Mouse (Mus musculus): ENCODE measurements at regions not wholly inside any gene's neighbourhood (a gene's known extent, or its start where the extent isn't known, plus 50 kb on each side); places are given as distances from the start of the nearest gene placed in this dataset.

DNA sequence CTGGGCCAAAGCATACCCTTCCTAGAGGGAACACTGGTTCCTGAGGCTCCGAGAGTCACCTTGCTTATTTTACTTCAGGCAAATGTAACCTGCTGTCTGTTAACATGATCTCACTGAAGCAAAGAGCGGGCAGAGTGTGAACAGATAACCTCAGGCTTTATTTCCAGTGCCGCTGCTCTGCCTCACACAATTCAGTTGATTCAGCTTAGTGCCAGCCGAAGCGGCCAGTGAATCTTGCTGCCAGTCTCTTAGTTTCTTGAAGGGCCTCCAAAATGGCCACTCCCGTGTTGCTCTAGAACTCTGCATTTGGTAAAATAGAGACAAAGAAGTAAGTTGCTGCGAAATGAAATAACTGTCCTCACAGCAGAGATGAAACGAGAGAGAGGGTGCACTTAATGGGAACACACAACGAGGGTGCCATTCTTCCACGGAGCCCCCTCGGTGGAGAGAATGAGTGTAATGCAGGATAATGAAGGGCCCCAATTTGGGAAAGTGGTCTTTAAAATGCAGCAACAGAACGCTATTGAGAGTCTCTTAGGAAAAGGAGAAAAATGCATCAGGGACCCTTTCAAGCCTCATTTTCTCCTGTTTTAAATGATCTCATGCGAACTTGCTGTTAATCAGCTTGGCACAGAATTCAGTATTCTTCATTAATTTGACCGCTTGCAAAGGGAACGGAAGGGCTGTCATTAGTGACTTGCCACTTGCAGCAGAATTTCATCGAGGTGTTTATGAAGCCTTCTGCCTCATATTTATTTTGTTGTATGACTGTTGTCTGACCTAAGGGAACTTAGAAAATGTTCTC lies 81.2 kb upstream of the Mmadhc start:
- no peak for DNase-seq

DNA sequence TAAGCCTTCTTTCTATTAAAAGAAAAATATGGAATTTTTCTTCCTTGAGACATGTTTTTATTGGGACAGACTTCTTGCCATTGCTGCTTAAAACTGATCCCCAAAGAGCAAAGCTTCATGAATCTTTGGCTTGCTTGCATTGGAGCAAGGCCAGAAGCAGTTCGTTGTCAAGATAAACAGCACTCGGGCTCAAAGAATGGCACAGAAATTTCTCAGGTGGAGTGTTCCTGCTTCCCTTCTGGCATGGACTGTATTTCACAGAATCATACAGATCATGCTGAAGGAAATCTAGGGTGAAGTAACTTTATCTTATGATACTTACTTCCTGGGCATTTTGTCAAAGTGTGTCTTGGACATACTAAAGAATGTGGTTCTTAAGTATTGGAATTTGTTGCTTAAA lies 77.0 kb upstream of the Mmadhc start:
- DNase-seq: no peak

DNA sequence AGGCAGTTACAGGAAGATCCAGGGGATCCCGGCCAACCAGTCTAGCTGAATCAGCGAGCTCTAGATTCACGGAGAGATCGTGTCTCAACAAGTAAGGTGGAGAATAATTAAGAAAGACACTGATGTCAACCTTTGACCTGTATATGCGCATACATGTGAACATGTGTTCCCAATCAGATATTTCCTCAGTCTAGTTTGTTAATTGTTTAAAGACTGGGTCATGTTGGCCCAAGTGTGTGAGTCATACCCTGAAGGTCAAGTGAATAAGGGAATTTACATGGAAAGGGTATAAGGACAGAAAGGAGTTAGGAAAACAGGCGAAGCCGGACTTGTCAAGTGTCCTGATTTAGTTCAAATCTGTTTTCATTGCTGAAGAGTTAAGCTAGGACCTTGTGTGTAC lies 76.4 kb upstream of the Mmadhc start:
- no peak for DNase-seq

DNA sequence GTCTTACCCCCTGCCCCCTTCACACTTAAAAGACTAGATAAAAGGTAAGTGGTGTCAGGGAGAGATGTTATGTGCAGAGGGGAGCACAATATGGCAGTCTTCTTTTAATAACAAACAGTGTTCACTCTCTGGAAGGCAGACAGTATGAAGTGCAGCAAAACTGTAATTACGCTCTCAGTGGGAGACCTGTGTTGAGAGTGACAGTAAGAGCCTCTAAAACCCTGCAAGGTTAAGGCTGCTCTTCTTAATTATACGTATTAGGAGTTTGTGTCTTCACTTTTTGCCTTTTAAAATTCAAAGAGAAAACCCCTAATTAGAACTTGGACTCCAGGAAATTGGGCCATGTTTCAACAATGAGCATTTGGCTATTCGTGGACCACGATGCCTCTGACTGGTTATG lies 72.2 kb upstream of the Mmadhc start:
- no peak for DNase-seq

DNA sequence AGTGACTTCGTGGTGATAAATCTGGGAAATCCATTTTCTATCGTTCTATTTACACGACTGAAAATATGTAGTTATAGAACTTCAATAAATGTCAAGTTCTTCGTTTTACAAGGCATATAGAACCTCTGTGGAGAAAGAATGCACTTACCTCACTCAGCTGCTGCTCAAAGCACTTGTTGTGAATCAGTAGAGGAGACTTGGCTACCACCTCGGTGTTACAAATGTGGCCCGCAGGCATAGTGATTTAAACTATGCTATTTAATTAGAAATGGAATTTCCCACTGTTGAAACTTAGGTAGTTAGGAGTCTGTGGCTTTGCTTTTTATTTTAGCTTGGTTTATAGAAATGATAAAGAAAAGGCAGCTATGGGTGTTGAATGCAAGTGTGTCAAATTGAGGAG lies 71.8 kb upstream of the Mmadhc start:
- no peak for DNase-seq

DNA sequence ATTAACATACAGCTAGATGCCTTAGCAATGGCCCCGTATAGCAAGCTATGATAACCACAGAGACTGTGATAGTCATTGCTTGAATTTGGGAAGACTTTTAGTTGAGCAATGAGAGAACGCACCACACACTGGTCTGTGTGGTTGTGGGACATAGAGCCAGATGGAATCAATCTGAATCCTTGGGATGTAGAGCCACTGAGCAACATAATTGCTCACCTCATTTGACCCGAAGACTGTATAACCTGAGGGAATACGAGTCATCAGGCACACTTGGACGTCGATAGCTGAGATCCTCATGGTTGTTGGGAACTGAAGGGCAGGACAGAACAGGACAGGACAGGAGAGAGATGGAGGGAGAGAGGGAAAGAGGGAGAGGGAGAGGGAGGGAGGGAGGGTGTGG lies 68.6 kb upstream of the Mmadhc start:
- no peak for DNase-seq

DNA sequence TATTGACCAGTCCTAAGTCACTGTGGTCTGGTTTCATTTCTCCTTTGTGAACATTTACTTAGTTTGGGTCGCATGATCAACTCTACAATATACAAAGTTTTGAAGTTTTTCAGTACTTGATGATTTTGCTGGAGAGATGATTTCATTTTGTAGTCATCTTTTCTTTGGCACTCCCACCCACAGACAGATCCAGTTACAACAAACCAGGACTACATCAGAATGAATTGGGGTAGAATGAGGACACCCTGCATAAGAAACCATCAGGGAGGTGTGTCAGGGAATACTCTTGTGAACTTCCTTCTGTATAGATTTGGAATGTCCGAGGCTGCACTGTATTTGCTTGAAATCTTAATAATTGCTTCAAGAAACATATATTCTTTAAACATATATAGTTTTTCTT lies 59.5 kb upstream of the Mmadhc start:
- DNase-seq: no peak

DNA sequence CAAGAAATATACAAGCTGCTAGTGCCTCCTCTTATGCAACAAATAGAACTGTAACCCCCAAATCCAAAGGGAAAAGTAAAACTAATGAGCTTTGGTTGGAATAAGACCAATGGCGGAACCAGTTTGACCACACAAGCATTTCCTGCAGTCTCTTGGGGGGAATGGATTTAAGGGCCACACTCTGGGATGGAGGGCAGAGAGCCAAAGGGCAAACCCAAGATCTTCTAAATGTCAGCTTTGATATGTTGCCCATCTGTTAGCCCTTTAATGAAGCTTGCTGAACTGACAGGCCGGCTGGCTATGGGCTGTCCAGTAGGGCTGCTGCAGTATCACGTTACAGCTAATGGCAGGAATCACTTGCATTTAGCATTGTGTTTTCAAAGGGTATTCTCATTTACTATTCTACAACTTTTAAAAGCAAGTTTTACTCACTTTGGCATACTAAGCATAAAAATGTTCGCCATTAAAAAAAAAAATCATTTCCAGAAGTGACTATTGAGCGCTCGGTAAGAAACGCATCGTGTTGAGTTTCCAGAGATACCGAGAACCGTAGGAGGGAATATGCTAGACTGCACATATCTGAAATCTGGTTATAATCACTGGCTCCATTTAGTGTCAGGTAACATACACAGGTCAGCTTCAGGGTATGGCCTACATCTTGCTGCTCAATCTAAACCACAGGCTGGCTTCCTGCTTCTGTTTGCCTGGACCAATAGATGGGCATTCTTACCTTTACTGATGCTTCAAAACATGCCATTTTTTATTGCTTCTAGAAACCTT lies 51.1 kb upstream of the Mmadhc start:
- no peak for DNase-seq

Data from layer of hippocampus, postnatal 36 days (tissue).